Mouse (Mus musculus): Measurements from ENCODE around the gene Mest. TPM values are rescaled to one million over a fixed set of nuclear protein-coding genes. Genes with fewer than 3 reads are reported as not detected.

Gene Mest
- total RNA-seq, 2 experiments from 2014 or later = 45.2 to 47.5 TPM

- DNase-seq (ENCODE audit: low spot score in 2 of 2) = no peak
- TF ChIP-seq CTCF (conservative IDR thresholded peaks at IDR 0.05) = no peak
- no peak overlapping the region for H3K4me3 ChIP-seq
These were observed 27.9 kb downstream of the Mest start for GRCm38 (mm10) chr6:30751209-30751608.

More at GRCm38 (mm10) chr6:30751209-30751608, 27.9 kb downstream of the Mest start:
- H3K27ac ChIP-seq = no peak overlapping the region

Small RNA genes lying within 50 kb of the gene (microRNA-seq; reads per million reads assigned to microRNA genes)
- gene Mir335 = 3,399 to 3,875 reads per million in 2 experiments

Other genes starting within 250 kb of the Mest start
- 10 to 100 TPM; 19.5 to 23.0 TPM for gene Tmem209, start 213.8 kb upstream of the Mest start, total RNA-seq (2021)
- 1 to 10 TPM in 1 of 2 experiments, under 1 TPM in 1; 0.32 to 1.3 TPM for gene Ssmem1, start 213.7 kb upstream of the Mest start, total RNA-seq (2021)
- gene Cpa2, start 182.0 kb upstream of the Mest start, total RNA-seq (2021) = under 1 TPM in 1 of 2 experiments, not detected in 1; 0.64 TPM
- not detected for gene Cpa4, start 155.2 kb upstream of the Mest start, total RNA-seq (2021)
- gene Cpa5, start 112.5 kb upstream of the Mest start, total RNA-seq (2021) = not detected
- gene Cpa1, start 84.3 kb upstream of the Mest start, total RNA-seq (2021) = not detected
- gene Cep41, start 29.8 kb upstream of the Mest start, total RNA-seq (2021) = 1 to 10 TPM; 7.3 to 7.7 TPM
- gene Copg2, start 173.2 kb downstream of the Mest start, total RNA-seq (2021) = 10 to 100 TPM; 85.2 to 90.8 TPM
- gene Tsga13, start 192.0 kb downstream of the Mest start, total RNA-seq (2021) = not detected
- under 1 TPM in 1 of 2 experiments, not detected in 1; 0.22 TPM for gene Klf14, start 235.5 kb downstream of the Mest start, total RNA-seq (2021)